Mouse (Mus musculus) kidney, adult 2 months (tissue): ENCODE measurements around the gene Gm21987. TPM values are rescaled to one million over a fixed set of nuclear protein-coding genes. Genes with fewer than 3 reads are reported as not detected.

Experiments
- DNase-seq: peaks from one replicate; pipeline ENCODE4 v3.0.0; 2021
- H3K27ac ChIP-seq: fragments of 200-500 bp; 2 replicates; pipeline ENCODE4 v1.5.1; 2012; ENCODE audit warnings: low read depth, low read length, control low read depth, inconsistent platforms; ENCODE audit not compliant: insufficient read depth
- H3K27me3 ChIP-seq: fragments of 200-500 bp; replicated peaks from 2 replicates; pipeline ENCODE4 v1.6.1; 2012; ENCODE audit warnings: mild to moderate bottlenecking, moderate library complexity, low read length, inconsistent platforms; ENCODE audit not compliant: control insufficient read depth, insufficient read depth
- H3K36me3 ChIP-seq: fragments of 200-500 bp; 2 replicates; pipeline ENCODE4 v1.6.1; 2012; ENCODE audit warnings: mild to moderate bottlenecking, moderate library complexity, low read length, inconsistent platforms; ENCODE audit not compliant: control insufficient read depth, insufficient read depth
- H3K4me1 ChIP-seq: fragments of 200-500 bp; 2 replicates; pipeline ENCODE4 v1.6.1; 2011; ENCODE audit warnings: low read length; ENCODE audit not compliant: control insufficient read depth, insufficient read depth
- H3K4me3 ChIP-seq: fragments of 200-500 bp; 2 replicates; pipeline ENCODE4 v1.5.1; 2011; ENCODE audit warnings: mild to moderate bottlenecking, low read depth, low read length, control low read depth; ENCODE audit not compliant: insufficient read depth
- CTCF ChIP-seq: fragments of 200-500 bp; conservative IDR thresholded peaks from 2 replicates; pipeline ENCODE4 v1.5.1; 2011; ENCODE audit warnings: low read depth, mild to moderate bottlenecking, control low read depth, low read length, moderate library complexity, mixed read lengths; ENCODE audit not compliant: insufficient read depth, insufficient read length
- POLR2A ChIP-seq: fragments of 200-500 bp; IDR thresholded peaks from one replicate; pipeline ENCODE4 v1.6.1; 2011; ENCODE audit warnings: low read depth, low read length, control low read depth
- WGBS: fragments of 180-500 bp; shearing (Covaris S2); methylation state at CpG from one replicate; pipeline ENCODE4 v1.1.7; 2018; 5-methylcytosine and 5-hydroxymethylcytosine counted together
- polyA plus RNA-seq: library from polyadenylated mRNA; depleted of rRNA; stranded (reverse); fragments of >200 nt; gene quantifications from 2 replicates; pipeline ENCODE4 v1.2.3, GENCODE M21; 2012; rRNA removed

The Gm21987 gene
- polyA plus RNA-seq, 1 experiment: not detected

- no peak for TF ChIP-seq POLR2A
- Histone ChIP-seq H3K27ac (no peak overlapping the region), H3K4me3 (no peak overlapping the region), H3K4me1 (no peaks in the 10 kb centered on the region), H3K27me3 (no peaks in the 10 kb centered on the region), H3K36me3 (no peaks in the 10 kb centered on the region)
- no peak for DNase-seq
- 85% methylated on average over 5 of the region's 5 CpGs for WGBS
Measured at GRCm38 (mm10) chr16:38406293-38406692, 59.5 kb downstream of the Gm21987 start.

- no peaks in the 10 kb centered on the region for H3K27me3 ChIP-seq
- H3K27ac ChIP-seq: no peak overlapping the region
- H3K4me1 ChIP-seq: no peaks in the 10 kb centered on the region
- no peak overlapping the region for H3K4me3 ChIP-seq
- H3K36me3 ChIP-seq: no peaks in the 10 kb centered on the region
- WGBS: 88% methylated on average over 6 of the region's 6 CpGs
- no peak for TF ChIP-seq POLR2A
- no peak for TF ChIP-seq CTCF
- no peak for DNase-seq
Measured at GRCm38 (mm10) chr16:38406708-38407107, 59.9 kb downstream of the Gm21987 start.

- 52% methylated on average over 5 of the region's 5 CpGs for WGBS
- Histone ChIP-seq H3K4me1 (no peaks in the 10 kb centered on the region), H3K27ac (no peak overlapping the region), H3K36me3 (no peaks in the 10 kb centered on the region), H3K4me3 (no peak overlapping the region), H3K27me3 (no peaks in the 10 kb centered on the region)
- TF ChIP-seq POLR2A: no peak
- TF ChIP-seq CTCF: no peak
- no peak for DNase-seq
Measured at GRCm38 (mm10) chr16:38407584-38407983, 60.7 kb downstream of the Gm21987 start.

GRCm38 (mm10) chr16:38408416-38408815 is 61.6 kb downstream of the Gm21987 start:
- 96% methylated on average over 8 of the region's 8 CpGs for WGBS

More at GRCm38 (mm10) chr16:38408416-38408815, 61.6 kb downstream of the Gm21987 start:
- no peak for DNase-seq
- Histone ChIP-seq H3K4me1 (no peaks in the 10 kb centered on the region), H3K4me3 (no peak overlapping the region), H3K27me3 (no peaks in the 10 kb centered on the region), H3K27ac (no peak overlapping the region), H3K36me3 (no peaks in the 10 kb centered on the region)
- no peak for TF ChIP-seq POLR2A
- TF ChIP-seq CTCF: no peak

Other genes with a start within 250 kb of the Gm21987 start
- gene Nr1i2, start 52.2 kb upstream of the Gm21987 start, polyA plus RNA-seq: 9.0 and 9.1 TPM in 2 replicates
- gene Maats1, start 4.9 kb upstream of the Gm21987 start, polyA plus RNA-seq: 0.39 and 0.50 TPM in 2 replicates
- gene Cox17, start within 50 bp of the Gm21987 start, polyA plus RNA-seq: 126 and 170 TPM in 2 replicates
- gene Popdc2, start 15.2 kb downstream of the Gm21987 start, polyA plus RNA-seq: 1.5 TPM in 2 replicates
- 26.8 and 27.4 TPM in 2 replicates for gene Pla1a, start 86.1 kb downstream of the Gm21987 start, polyA plus RNA-seq
- gene Adprh, start 105.7 kb downstream of the Gm21987 start, polyA plus RNA-seq: 20.4 and 20.9 TPM in 2 replicates
- gene Cd80, start 108.5 kb downstream of the Gm21987 start, polyA plus RNA-seq: 0.14 and 0.23 TPM in 2 replicates
- 15.4 and 16.5 TPM in 2 replicates for gene Timmdc1, start 175.6 kb downstream of the Gm21987 start, polyA plus RNA-seq
- 23.5 and 26.2 TPM in 2 replicates for gene Poglut1, start 203.2 kb downstream of the Gm21987 start, polyA plus RNA-seq
- gene Tmem39a, start 211.7 kb downstream of the Gm21987 start, polyA plus RNA-seq: 42.9 and 48.7 TPM in 2 replicates